Mouse (Mus musculus): ENCODE results near the gene Slit3. TPM values are rescaled to one million over a fixed set of nuclear protein-coding genes. Genes with fewer than 3 reads are reported as not detected.

Slit3 gene
- total RNA-seq, 4 experiments from 2014 or later: 40.6 to 73.5 (median 56.6) TPM

- DNase-seq: no peak
Observed at GRCm38 (mm10) chr11:35469940-35470339, 348.9 kb downstream of the Slit3 start.

DNA sequence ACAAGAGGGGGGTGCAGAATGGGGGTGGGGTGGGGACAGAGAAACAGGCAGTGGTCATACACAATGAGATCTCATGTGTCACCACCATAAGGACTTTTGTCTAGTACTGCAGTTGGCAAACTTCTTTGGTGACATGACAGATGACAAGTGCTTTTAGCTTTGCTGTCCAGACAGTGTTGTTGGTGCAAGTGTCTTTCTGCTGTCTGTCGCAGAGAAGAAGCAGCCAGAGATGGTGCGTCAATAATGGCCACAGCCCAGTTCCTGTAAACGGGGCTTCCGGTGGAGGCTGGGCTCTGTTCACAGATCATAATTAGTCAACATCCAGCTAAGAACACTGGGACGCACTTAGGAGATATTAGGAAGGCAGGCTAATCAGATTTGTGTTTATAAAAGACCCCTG is 349.8 kb downstream of the Slit3 start:
- no peak for DNase-seq

DNA sequence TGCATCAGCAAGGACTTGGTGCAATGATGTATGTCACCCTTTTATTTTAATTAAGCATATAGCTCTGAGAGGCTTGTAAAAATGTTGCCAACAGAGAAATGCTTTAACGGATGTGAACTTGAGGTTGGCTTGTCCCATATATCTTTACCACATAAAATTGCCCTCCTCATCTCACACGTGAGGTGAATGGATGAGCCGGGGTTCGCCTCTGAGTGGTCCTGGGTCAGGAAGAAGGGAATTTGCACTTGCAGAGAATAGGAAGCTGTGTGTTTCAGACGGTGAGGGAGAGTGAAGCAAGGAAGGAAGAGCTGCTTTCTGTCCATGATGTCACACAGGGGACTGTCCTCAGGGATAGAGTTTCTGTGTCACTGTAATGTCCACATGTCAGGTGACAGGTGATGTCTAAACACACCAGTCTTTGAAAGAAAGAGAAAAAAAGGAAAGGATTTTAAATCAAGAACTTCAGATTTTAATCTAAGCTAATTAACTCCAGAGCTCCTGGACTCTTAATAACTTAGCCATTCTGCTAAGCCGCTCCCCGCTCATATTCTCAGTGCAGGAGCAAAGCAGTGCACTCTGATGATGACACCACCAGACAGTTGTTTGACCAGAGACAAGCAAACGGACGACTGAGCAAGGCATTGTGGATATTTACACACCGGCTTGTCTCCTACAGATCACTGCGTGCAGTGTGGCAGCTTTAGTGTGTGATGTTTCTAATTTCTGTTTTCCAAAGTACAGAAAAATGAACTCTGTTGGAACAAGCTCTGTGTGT is 352.0 kb downstream of the Slit3 start:
- DNase-seq: no peak

DNA sequence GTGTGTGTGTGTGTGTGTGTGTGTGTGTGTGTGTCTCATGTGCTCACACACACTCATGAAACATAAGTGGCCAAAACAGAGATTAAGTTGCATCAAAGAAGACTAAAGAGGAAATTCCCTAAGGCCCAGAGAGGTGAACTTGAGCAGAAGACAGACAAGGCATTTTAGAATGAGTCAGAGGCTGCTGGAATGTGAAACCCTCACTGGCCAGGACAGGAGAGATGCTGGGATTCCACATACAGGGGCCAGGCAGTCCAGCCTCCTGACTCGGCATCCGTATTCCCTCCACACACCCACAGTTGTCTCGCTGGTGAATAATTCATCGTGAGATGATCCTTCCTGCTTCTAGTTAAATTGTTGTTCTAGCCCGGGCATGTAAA is 352.6 kb downstream of the Slit3 start:
- DNase-seq: no peak

DNA sequence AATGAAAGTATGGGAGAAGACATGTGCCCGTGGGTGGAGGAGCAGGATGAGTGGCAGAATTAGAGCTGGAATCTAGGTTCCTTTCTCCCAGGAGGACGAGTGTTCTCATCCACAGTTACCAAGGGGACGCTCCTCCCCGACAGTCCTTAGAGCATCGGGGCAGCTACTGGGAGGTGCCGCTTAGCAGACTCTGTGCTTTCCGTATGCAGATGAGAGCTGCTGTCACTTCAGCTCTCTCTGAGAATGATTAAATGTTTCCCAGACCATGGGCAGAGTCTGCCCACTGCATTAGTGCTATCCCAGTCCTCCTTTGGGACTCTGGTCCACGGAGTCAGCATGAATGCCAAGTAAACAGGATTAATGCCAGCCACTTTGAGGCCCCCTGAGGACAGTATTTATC is 359.1 kb downstream of the Slit3 start:
- DNase-seq: no peak

GRCm38 (mm10) chr11:35481611-35482363 is 360.8 kb downstream of the Slit3 start:
- no peak for DNase-seq

DNA sequence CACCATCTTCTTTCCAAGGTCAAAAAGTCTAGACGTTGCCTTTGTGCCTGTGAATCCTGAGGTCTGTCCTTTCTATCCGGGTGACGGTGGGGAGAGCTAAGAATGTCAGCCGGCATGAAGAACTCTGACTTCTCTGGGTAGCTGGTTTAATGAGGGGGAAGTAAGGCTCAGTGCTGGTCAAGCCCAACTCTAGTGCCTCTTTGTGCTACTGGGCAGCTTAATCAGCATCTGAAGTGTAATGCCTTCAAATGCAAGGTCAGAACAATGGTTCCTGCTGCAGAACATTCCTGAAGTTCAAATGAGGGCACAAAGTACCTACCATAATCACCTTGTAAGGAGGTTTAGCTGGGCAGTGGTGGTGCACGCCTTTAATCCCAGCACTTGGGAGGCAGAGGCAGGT is 366.9 kb downstream of the Slit3 start:
- DNase-seq: no peak

GRCm38 (mm10) chr11:35491701-35492100 is 370.7 kb downstream of the Slit3 start:
- no peak for DNase-seq

DNA sequence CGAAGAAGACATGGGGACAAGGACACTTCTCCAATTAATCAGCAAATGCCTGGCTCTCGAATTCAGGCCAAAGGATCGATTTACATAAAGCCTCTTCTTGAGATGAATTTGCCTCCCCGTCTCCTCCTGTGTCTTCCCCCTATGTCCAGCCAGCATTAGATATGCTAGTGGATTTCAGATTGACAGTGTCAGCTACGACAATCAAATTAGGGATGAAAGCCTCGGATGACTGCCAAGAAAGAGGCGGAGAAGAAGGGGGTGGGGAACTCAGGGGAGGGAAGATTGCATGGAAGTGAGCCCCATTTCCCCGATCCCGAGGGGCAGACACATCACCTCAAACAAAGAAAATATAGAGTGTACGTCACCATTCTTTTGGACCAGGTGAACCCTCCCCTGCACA is 375.9 kb downstream of the Slit3 start:
- DNase-seq: no peak

DNA sequence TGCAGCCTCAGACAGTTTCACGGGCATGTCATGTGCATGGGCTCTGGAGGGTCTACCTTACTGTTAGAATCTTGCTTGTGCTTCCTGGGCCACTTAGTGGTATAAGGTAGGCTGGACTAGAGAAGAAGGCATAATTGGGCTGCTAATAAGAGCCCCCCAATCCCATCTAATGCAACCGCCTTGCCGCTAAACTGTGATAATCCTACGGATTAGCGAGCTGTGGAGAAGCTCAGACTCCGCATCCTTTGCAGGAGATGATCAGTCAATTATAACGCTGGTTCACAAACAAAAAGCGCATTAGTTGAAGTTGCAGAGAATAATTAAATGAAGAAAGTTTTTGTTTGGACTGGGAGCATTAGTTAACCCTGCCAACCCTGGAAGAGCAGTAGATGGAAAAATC is 376.9 kb downstream of the Slit3 start:
- no peak for DNase-seq

DNA sequence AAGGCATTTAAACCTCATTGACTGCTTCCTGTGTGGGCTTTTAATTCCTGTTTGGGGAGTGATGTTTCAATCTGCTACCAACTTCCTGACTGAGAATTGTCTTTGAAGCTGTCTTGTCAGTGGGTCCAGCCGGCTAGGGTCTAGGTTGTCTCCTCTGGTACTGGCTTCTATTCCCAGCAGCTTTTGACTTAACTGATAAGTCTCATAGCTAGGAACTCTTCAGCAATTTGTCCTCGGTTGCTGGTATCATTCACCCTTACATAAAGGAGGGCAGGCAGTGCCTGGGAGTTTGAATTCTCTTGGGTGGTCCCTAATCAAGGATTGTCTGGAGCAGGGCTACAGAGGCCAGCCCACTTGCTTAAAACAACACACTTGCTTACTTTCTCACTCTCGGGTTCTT is 381.1 kb downstream of the Slit3 start:
- DNase-seq: no peak

- DNase-seq: no peak
Observed at GRCm38 (mm10) chr11:35504051-35504450, 383.0 kb downstream of the Slit3 start.

DNA sequence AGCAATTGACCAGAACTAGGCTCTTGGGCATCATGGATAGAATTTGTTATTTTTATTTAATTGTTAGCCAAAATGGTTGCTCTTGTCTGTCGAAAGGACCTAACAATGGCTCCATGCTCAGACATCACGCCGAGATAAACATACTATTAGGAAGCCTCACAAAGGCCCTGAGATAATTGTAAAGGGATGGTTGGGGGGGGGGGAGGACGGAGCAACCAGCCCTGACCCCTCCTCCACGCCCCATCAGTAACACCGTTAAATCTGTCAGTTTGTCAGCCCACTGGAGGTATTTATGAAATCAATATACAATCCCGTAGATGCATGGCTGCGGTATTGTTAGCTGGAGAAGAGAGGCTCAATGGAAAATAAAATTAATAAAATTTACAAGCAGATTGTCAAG is 383.9 kb downstream of the Slit3 start:
- DNase-seq: no peak

DNA sequence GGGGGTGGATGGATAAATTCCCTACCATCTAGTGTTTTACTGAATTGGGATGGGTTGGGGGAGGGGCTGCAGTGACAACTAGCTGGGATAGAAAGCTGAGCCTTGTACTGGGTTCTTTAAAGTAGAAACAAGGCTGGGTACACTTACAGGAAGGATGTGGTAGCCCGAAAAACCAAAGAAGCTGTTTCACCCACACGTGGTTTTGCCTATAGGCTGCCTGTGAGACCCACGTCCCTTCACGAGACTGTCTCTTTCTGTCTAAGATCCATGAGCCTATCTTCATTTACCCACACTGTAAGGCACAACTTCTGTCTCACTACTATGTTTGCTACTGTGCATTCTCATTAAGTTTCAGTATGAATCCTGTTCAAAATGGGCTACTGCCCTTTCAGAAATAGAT is 384.3 kb downstream of the Slit3 start:
- no peak for DNase-seq

DNA sequence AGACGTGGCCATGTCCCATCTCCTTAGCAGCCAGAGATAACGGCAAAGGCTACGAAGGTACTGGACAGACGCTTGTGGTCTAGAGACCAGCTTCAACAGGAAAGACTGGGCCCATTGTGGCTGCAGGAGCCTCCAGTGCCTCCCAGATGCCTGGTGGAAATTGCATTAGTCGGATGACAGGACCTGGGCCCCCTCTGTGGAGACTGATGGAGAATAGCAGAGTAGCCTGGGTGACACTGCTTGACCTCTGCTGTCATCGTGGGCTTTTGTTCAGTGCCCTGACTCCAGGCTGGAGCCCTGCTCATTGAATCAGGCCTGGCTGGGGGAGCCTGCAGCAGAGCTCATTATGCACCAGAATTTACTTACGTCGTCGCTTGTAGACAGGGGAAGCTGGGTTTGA is 384.8 kb downstream of the Slit3 start:
- no peak for DNase-seq

- DNase-seq: no peak
Observed at GRCm38 (mm10) chr11:35507781-35508390, 386.9 kb downstream of the Slit3 start.

DNA sequence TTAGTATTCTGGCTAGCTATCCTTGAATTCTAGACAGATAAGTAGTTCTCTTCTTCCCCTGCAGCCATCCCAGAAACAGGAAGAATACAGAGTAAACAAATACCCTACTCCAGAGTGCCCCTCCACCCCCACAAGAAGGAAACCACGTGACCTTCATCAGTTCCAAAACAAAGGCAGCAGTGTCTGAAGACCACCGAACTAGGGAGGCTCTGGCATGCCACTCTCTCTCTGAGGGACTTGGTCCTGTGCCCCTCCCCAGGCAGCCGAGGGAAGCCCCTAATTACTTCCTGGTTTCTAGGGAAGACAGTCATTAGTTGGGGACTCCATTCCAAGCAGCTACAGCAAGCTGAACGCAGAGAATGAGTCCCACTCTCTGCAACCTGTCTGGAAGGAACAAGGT is 391.7 kb downstream of the Slit3 start:
- no peak for DNase-seq

- no peak for DNase-seq
Observed at GRCm38 (mm10) chr11:35513343-35513742, 392.3 kb downstream of the Slit3 start.

DNA sequence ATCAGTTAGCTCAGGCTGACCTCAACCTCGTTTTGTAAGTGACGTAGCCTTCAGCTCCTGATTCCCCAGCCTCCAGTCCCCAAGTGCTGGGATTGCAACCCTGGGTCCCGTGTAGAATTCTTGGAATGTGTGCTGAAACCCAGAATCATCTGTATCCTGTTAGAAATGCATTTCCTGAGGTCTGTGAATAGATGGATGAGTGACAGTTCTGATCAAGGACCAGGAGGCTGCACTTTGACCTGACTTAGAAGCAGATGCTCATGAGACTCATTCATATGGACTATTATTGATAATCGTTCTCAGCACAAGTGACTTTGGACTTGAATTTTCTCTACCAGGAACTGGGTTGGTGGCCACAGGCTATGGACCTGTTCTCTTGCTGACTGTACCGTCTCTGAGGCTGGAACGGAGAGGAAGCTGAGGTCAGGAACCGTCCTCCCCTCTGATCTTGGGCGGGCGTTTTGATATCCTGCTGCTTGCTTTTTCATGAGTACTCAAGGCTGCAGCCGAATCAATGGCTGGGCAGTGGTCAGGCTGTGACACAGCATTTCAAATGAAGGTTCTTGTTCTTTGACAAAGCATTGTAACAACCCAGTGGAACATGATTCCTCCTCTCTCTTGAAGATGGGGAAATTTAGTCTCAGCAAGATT is 401.9 kb downstream of the Slit3 start:
- no peak for DNase-seq

- no peak for DNase-seq
Observed at GRCm38 (mm10) chr11:35523773-35524172, 402.7 kb downstream of the Slit3 start.

DNA sequence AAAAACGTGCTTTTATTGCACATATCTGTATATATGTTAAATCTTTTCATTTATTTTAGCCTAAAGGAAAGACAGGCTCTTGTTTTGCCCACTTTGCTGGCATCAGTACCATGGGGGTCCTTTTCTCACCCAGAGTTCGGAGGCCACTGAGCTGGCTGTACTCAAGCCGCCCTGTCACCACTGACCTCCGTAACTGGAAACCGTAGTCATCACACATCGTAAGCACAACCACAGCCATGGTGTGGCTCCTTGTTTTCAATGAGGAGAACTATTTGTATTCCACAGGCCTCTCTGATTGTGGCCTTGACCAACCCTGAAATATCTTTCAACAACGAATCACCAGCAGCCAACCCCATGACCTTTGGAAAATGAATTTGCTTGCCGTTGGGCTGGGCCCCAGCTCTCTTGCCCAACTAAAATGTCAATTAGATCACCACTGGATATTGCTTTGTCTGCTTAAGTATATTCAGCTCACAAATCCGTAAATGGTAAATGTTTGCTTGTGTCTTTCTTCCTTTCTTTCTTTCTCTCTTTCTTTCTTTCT is 405.3 kb downstream of the Slit3 start:
- peak; percentile 79 for DNase-seq

DNA sequence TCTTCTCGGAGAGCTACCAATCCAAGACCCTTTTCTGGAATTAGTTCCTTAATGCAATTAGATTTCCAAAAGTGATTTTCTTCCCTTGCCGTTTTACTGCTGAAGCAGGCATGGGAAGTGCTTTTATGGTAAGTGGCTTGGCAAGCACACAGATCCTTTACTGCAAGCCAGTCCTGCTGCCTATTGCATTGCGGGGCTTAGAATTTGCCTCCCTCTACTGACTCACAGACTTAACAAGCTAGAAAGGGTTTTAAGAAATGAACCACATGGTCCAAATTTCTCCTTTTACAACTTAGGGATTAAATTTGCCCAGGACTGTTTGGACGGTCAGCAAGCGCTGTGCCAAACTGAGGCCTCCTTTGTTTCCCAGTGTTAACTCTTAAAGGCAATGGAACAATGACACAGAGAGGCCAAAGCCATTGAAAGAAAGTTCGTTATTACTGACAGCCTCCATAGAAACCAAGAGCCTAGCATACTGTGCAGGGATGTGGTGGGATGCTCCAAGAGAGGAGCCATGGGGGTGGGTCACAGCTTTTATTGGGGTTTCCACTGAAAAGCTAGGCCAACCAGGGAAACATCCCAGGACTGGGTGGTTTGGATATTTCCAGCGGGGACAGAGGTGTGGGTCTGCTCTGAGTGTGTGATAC is 406.9 kb downstream of the Slit3 start:
- no peak for DNase-seq
